Mouse (Mus musculus) lung, postnatal 0 days (tissue): ENCODE measurements around the gene Pgm2l1.
A peak's percentile ranks its signal among the peaks of the same experiment; 100 is the strongest.

Source experiments
- CTCF ChIP-seq: IDR thresholded peaks from 2 replicates; pipeline ENCODE4 v1.5.1; 2016; ENCODE audit warnings: antibody characterized with exemption, mild to moderate bottlenecking
- EP300 ChIP-seq: IDR thresholded peaks from 2 replicates; pipeline ENCODE4 v1.6.1; 2016; ENCODE audit warnings: antibody characterized with exemption, mild to moderate bottlenecking, control low read depth

GRCm38 (mm10) chr7:100187601-100188000, 39.6 kb upstream of the Pgm2l1 start:
- TF ChIP-seq EP300 (no peak), CTCF (peak; percentile 86)
